Mouse (Mus musculus): Measurements from ENCODE around the gene Prr11.
A peak's percentile ranks its signal among the peaks of the same experiment; 100 is the strongest.
"Not testable (repeated sequence)": the region's sequence is repeated elsewhere in the genome, so short reads cannot be mapped to it uniquely, and the experiment has no call there.

The Prr11 gene

DNA sequence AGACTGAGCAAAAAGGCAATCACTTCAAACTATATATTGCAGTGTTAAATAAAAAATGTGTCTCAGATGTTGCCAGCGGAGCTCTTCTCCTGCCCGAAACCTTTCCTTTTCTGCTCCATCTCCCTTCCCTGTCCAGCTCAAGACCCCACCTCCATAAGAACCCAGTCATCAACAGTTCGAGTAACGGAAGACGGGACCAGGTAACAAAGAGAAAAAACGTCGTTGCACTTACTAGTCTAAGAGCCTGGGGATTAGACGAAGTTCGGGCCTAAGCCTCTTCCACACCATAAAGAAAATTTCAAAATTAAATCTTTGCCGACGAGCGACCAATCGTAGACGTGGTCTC is at the start of gene Prr11:
Prr11 (minus strand) TSS at position 300 of the 346 bp plus-strand sequence.
- no peak for DNase-seq (ENCODE audit: low read depth, low spot score)

DNA sequence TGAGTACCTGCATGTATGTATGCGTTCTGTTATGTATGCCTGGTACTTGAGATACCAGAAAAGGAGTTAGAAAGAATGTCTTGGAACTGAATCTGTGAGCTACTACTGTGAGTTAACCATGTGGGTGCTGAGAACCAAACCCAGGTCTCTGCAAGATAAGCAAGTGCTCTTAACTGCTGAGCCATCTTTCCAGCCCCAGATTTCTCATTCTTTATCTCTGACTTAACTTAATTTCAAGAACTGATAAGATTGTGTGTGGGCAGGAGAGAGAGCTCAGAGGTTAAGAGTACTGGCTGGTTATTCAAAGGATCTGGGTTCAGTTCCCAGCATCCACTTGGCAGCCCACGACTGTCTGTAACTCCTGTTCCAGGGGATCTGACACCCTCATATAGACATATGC is 49.5 kb upstream of the Prr11 start:
- no peak for DNase-seq (ENCODE audit: low read depth, low spot score)

DNA sequence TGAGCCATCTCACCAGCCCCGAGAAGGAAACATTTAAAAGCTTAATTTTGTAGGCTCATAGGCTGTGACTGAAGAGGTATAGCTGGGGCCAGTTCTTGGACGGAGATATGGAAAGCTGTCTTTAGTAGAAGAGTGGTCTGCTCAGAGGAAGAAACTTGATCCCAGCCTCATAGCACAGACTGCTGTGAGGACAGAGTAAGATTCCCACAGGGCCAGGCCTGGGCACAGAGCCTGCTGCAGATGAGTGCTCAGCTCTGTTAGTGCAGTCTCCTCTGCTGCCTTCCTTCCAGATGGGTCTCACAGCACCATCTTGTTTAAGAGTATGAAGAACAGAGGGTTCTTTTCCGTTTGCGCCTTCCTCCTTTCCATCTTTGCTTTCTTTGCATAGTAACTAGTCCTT is 27.7 kb upstream of the Prr11 start:
- no peak for DNase-seq (ENCODE audit: low read depth, low spot score)

DNA sequence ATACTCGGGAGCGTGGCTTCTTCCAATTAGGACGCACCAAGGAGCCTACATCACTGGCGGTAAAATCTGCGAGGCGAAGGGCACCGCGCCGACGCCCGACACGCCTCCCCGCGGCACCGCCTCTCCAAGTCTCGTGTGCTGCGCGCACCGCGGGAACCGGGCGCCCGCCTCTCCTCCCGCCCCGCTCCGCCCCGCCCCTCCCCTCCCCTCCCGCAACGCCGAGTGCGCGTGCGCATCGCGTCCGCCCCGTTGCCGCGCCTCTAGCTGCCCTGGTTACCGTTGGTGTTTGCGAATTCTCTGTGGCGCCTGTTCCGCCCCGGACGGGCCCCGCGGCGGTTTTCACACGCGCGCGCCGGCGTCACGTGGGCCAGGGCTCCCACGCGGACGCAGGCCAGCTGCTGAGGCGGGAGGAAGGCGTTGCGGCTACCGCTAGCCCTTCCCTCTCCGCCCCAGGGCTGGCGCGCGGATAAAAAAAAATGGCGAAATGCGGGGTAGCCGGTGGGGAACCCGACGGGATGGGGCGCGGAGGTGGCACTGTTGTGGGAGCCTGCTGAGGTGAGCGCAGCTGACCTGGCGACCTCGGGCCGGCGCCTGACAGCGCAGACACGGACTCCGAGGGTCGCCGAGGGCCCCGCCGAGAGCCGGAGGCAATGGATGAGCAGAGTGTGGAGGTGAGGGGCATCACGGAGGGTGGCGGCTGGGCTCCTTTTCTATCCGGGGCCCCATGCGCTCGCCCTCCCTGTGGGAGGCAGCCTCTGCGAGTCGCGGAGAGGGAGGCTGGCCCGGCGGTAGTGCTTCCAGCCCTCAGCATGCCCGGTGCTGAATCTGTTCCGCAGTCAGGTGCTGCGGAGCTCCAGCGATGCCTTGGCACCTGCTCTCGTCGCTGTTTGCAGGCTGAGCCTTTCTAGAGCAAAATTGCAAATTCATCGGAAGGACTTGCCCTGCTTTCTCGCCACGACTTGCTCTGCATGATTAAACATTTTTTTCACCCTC is 18.6 kb upstream of the Prr11 start, which contains the start of gene Trim37:
Trim37 (plus strand) TSS at position 254 of the 993 bp plus-strand sequence.
- peak; percentile 89 for DNase-seq (ENCODE audit: low read depth, low spot score)

DNA sequence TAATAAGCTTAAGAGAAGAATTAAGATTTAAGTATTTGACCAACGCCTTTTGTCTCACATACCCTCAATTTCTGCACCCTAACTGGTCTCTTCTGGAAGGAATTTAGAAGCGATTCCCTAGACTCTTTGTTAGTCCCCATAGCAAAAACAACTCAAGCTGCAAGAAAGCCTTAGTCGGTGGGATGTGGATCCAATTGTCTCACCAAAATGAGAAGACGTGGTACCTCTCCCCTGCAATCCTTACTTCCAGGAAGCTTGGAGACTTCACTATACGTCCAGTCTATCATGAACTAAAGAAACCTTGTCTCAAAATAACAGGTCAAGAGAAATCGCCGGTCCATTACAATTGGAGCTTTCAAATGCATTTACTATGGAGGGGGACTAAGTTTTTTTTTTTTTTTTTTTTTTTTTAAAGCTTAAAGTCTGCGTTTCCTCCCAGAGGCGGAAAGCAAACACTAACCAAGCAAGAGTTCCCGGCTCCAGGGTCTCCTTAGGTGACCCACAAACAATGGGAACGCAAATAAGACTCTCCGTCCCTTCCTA is 17.8 kb upstream of the Prr11 start:
- DNase-seq (ENCODE audit: low read depth, low spot score), result peak; percentile 14

DNA sequence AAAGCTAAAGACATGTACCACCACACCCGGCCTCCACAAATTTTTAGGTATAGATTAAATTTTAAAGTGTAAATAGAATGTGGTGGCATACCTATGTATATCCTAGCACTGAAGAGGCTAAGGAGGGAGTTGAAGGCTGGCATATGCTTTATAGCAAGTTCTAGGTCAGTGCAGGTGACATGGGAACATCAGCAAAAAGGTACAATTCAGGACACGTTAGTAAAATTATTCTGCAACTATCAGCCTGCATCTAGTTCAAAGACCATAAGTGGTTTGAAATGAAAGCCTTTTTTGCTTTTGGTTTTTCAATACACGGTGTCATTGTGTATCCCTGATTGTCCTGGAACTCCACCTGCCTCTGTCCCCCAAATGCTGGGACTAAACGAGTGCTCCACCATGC is 17.1 kb upstream of the Prr11 start:
- DNase-seq (ENCODE audit: low read depth, low spot score), result no peak

DNA sequence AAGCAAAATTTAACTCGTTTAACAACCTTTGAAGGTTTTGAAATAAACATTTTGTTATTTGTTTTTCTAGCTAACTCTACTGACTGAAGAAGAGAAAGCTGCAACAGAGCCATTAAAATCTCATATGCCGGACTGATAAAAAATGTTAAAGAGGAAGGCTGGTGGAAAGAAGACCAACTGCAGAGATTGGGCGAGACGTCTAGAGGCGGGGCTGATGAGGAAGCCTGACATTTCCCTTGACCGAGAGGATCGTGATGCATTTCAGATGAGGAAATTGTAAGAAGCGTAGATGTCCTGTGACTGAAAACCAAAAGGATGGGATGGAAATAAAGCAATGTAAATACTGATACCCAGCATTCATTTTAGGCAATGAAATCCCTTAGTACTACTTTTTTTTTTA is 13.4 kb upstream of the Prr11 start:
- DNase-seq (ENCODE audit: low read depth, low spot score), result no peak

DNA sequence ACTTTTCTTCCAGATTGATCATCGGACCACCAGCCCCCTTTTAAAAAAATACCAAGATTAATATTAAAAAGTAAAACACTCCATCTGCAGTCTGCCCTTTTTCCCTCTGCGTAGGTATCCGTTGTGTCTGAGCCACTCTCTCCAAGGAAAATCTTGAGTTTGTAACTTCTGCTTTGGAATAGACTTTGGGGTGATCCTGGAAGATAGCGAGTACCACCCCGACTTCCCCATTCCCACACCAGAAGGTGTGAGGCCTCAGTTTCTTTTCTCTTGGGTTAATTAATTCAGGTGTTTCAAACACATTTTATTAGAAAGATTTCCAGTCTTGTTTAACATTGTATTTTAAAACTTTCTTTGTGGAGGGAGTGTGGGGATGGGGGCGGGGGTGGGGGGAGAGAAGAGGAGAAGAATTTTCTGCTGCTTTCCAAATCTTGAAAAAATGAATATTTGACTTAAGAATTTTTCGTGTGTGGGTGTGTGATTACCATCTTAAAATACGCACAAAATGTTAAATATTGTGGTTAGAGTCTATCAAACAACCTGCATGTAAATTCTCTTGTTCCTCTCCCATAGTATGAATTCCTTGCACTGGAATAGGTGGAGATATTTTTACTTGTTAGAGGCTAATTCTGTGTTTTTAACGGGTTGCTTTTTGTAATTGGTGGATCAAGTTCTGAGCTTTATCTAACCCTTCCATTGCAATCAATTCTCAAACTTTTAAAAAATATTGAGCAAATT is 1.8 kb upstream of the Prr11 start:
- DNase-seq (ENCODE audit: low read depth, low spot score), result no peak

DNA sequence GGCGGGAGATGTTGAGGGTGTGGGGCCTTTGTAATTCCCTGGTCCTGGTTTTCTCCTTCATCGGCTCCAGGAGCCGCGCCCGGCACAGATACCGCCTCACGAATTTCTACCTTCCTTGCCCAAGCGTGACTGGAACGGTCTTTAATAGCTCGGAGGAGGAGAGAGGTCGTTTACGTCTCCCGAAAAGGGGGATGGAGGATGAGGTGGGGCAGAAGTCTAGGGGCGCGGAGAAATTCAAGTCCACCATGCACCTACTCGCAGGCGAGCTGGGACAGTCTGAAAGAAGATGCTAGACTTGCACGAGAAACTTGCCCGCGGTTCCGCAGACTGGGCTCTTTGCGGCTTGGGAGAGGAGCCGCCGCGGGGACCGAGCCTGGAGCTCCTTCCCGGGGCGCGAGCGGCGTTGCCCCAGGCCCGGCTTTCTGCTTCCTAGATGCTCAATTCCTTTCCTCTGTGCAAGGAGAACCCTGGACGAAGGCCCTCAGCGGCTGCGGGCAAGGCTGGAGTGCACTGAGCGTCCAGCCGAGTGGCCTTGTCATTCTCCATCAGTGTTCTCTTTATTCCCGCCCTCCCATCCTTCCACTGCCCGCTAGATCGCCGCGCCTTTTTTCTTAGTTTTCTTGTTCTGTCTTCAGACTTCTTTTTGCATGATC is 1.1 kb upstream of the Prr11 start:
- peak; percentile 30 for DNase-seq (ENCODE audit: low read depth, low spot score)

DNA sequence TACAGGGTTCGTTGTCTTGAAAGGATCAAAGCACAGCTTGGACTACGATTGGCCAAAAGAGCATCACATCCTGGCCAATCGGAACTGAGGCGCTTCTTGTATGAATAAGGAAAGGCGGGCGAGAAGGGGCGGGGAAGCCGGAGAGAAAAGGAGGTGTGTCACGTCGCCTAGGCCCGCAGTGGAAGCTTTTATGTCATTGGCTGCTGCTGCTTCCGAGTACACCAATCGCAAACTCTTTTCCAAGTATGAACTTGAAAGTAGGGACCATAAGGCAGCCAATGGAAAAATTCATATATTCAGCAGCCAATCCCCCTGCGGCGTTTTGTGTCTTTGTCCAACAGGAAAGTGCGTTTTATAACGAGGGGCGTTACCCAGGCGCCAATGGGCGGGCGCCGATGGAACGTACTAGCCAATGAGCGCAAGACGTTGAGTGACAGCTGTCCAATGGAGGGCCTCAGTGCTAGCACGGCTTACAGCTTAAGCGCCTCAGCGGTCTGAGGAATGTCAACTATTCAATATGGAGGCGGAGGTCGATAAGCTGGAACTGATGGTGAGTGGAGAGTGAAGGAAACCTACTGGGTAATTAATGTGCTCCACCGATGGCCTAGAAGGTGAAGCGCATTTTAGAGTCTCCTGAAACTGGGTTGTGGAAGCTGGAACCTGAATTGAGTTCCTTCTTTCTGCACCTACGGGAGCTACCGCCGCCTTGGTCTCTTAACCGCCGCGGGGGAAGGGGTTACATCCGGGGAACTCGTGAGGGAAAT is 429 bp upstream of the Prr11 start, which contains the start of gene Ska2:
Ska2 (plus strand) TSS at position 480 of the 764 bp plus-strand sequence.
- peak; percentile 99 for DNase-seq (ENCODE audit: low read depth, low spot score)

DNA sequence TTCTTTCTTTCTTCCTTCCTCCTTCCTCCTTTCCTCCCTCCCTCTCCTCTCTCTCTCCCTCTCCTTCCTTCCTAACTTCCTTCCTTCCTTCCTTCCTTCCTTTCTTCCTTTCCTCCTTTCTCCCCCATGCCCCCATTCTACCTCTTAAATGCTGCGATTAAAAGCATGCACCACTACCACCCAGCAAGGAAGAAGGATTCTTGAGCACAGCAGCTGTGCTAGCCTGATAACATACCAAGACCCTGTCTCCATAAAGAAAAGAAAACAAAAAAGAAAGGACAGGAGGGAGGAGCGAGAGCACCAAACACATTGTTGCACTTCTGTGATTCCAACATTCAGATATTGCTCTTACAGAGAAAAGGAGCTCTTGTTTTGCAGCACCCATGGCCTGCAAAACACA is 21.4 kb downstream of the Prr11 start:
- DNase-seq (ENCODE audit: low read depth, low spot score), result no peak

DNA sequence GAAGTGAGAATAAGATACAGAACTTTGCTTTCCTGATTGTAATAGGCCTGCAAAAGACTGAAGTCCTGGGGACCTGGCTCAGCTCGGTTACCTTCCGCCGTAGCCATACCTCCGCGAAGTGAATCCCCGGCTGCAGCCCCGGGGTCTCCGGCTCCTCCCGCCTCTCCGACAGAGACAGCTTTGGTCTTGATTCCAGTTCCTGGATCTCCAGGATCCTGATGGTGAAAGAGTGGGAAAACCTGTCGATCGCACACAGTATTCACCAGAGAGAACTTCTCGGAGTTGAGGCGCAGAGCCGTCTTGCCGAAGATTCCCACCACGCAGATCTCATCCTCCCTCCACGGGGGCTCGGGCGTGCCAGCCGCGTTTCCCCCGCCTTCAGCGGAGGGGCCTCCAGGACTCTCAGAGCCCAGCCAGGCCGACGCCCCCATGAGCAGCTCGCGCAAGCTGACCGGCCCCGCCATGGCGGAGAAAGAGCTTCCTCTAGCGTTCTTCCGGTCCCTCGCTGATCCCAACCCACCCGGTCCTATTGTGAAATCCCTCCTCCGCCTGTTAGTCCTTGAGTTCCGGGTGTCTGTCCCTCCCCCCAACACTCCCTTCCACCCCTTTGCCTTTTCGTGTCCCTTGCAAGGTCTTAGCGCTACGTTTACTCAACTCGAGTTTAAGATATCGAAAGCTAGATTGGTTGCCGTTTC is 22.1 kb downstream of the Prr11 start, which contains the start of gene Smg8:
Smg8 (minus strand) TSS at position 485 of the 695 bp plus-strand sequence.
- DNase-seq (ENCODE audit: low read depth, low spot score), result peak; percentile 67

DNA sequence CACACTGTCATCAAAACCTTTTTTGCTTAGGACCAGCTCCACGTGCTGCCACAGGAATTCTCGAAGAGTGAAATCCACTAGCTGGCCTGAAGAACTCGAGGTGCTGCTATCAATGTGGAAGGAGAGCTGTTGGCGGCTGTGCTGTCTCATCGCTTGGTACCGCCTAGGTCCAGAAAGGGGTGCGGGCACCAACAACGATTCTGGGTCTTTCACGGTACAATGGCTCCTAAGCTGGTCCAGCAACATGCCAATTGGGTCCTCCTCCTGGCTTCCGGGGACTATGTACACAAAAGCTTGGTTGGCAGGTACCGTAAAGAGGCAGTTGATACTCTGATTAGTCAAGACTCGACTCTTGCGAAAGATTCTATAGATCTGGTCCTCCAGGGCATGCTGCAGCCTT is 23.0 kb downstream of the Prr11 start:
- no peak for DNase-seq (ENCODE audit: low read depth, low spot score)

DNA sequence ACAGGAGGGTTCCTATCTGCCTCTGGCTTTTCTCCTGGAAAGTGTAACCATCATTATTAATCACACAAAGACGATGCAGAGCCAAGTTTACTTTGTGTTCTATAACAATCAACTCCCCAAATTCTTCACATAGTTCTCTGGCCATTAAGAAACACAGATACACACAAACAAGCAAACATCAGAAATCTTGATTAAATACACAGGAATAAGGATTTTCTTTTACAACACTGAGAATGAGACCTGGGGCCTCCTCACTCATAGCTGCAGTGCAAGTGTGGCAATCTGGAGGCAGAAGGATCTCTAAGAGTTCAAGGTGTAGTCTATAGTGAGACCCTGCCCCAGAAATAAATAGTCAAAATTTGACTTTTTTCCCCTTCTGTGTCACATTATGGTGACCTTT is 24.8 kb downstream of the Prr11 start:
- DNase-seq (ENCODE audit: low read depth, low spot score), result no peak

DNA sequence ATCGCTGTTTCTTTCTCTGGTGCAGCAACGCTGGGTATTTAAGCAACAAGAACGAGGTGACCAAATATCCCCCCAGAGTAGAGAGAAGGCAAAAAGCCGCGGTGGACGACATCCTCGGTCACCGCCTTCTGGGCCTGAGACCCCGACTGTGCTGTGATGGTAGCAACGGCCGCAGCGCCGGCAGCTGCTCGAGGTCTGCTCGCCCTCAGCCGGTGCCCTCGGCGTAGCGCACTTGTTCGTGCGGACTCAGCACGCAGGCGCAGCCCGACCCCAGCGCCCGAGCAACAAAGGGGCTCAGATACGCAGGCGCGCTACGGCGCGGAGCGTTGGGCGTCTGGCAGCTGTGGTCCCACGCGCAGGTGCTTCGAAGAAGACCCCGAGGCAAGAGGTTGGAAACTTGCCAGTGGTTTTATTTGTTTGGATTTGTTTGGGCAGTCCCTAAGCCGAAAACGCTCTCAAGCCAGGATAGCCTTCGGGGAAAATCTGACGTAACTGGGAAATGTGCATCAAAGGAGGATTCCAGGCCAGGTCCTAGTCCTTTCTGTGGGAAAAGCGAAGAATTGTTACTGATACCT is 34.6 kb downstream of the Prr11 start, which contains the start of gene Gdpd1:
Gdpd1 (minus strand) TSS at position 197 of the 575 bp plus-strand sequence.
- peak; percentile 90 for DNase-seq (ENCODE audit: low read depth, low spot score)

DNA sequence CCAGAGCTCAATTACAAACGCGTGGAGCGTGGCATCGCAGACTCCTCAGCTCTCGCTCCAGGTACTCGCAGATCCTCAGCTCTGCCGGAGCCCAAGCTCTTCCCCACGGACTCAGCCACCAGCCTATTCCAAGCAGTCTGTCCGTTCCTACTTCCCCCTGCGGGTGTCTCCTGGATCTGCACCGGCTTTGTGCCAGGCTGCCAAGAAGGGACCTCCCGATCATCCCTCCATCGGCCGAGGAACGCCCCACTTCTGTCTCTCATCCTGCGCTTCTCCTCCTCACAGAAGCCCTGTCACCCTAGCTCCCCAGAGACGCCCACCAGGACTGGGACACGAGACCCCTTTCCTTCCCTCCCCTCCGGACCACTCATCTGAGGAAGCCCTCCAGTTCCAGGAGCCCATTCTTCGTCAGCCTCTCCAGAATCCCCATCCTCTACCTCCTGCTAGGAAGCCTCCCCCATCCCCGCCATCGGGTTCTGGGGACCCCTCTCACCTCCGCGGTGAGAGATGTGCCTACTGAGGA is 35.1 kb downstream of the Prr11 start:
- DNase-seq (ENCODE audit: low read depth, low spot score), result peak; percentile 41

DNA sequence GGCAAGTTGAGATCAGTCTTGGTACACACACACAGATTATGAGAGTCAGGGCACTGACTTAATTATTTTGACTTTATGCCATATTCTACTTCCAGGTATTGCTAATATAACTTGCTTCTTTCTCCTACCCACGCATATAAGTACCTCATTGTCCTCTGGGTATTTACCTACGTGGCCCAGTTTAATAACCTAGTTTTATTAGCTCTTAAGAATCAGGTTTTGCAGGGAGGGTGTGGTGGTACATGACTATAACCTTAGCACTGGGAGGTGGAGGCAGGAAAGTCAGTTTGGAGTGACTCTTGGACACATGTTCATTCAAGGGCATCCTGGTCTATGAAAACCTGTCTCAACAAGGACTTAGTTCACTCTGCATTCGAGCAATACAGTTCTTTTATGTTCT is 46.4 kb downstream of the Prr11 start:
- DNase-seq (ENCODE audit: low read depth, low spot score), result no peak

DNA sequence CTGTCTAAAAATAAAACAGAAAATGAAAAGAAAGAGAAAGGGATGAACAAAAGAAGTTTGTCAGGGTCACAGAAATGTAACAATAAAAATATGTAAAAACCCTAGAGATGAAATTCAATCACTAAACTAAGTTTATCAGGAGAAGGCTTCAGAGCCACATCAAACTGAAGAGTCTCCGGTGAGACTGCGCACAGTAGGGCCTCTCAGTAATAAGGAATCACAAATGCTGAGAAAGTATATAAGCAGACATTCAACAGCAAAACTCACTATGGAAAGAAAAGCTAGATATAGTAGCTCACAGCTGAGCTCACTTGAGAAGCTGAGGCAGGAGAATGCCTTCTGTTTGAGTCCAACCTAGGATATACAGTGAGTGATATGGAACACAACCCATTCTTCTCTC is 48.1 kb downstream of the Prr11 start:
- no peak for DNase-seq (ENCODE audit: low read depth, low spot score)

DNA sequence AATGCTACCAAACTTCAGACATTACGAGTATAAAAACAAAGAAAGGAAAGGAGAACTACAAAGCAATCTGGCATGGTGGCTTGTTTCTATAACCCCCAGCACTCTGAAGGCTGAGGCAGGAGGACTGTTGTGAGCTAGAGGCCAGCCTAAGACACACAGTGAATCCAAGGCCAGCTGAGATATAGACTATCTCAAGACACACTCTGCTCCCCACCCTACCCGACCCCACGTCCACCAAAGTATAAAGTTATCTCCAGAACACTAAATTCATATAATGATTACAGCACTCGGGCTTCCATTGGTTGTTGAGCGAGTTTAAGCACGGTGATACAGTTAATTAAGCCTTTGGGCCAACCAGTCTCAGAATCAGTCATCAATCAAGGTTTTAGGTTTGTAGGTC is 52.2 kb downstream of the Prr11 start:
- DNase-seq (ENCODE audit: low read depth, low spot score), result no peak

DNA sequence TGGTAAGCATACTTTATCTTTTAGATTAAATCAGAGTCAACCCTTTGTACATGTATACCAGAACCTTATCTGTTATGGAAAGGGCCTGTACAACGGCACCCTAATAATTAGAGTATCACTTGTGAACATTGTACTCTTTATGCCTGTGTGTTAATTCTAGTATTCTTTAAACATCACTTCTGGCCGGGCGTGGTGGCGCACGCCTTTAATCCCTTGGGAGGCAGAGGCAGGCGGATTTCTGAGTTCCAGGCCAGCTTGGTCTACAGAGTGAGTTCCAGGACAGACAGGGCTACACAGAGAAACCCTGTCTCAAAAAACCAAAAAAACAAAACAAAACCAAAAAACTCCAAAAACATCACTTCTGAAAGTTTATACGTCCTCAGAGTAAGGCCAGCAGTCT is 59.6 kb downstream of the Prr11 start:
- not testable (repeated sequence) for DNase-seq (ENCODE audit: low read depth, low spot score)
